Mouse (Mus musculus): ENCODE data around the gene Rhox2a. TPM values are rescaled to one million over a fixed set of nuclear protein-coding genes. Genes with fewer than 3 reads are reported as not detected.
"Not testable (repeated sequence)": the region's sequence is repeated elsewhere in the genome, so short reads cannot be mapped to it uniquely, and the experiment has no call there.

Rhox2a gene
- not detected in 2 replicates for polyA plus RNA-seq (2015; fragmentation: Nextera tagmentation; extraction: Ambion mirVana)

DNA sequence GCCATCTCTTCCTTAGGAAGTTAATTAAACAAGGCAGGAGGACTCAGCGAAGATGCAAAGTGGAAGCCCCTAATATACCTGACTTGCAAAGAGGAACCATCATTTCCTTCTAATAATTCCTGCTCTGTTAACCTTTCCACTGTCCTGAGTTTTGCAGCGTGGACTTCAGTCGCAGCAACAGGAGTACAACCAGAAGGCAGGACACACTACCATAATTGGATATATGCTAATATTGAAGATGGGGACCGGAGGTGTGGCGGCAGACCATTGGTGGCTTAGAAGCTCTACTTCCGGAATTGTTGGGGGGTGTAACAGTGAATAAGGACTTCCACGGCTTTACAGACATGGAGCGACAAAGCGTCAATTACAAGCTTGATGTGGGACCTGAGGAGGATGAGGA lies at the start of gene Rhox2a:
Rhox2a (plus strand) TSS at position 301 of the 400 bp plus-strand sequence.
- ATAC-seq (ENCODE audit: insufficient read depth, low FRiP score); H3K27me3 ChIP-seq (ENCODE audit: control insufficient read depth, insufficient read depth, low read length); H3K9ac ChIP-seq (ENCODE audit: low read length); H3K36me3 ChIP-seq (ENCODE audit: control insufficient read depth, insufficient read depth, low read length); H3K27ac ChIP-seq (ENCODE audit: low read length); H3K4me1 ChIP-seq (ENCODE audit: control insufficient read depth, insufficient read depth, low read length); H3K4me2 ChIP-seq (ENCODE audit: low read depth, low read length); H3K4me3 ChIP-seq (replicated peaks; ENCODE audit: low read length); H3K9me3 ChIP-seq (replicated peaks; ENCODE audit: control insufficient read depth, low read length): not testable (repeated sequence)
- no CpG with 5 or more reads among the region's 9 CpGs for WGBS

DNA sequence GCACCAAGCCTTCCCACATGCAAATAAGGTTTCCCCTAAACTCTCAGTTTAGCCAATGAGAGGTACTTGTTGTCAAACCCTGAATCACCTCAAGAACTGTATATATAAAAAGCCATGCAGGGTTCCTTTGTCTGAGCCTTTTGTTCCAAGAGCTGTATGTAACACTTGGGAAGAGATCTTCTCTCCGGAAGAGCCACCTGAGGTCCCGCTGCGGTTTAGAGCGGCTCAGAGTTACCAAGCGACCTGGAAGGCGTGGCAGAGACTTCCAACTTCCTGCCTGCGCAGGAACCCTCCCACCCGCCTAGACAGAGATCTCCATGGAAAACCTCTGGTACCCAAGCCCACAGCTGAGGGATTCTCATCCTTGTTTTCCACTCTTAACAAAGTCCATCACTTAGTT lies 46.1 kb upstream of the Rhox2a start:
- Histone ChIP-seq H3K9ac (ENCODE audit: low read length) (no peak overlapping the region), H3K36me3 (ENCODE audit: control insufficient read depth, insufficient read depth, low read length) (no peaks in the 10 kb centered on the region), H3K9me3 (replicated peaks; ENCODE audit: control insufficient read depth, low read length) (no peaks in the 10 kb centered on the region), H3K27me3 (ENCODE audit: control insufficient read depth, insufficient read depth, low read length) (no peaks in the 10 kb centered on the region), H3K4me3 (replicated peaks; ENCODE audit: low read length) (no peak overlapping the region), H3K27ac (ENCODE audit: low read length) (no peak overlapping the region), H3K4me1 (ENCODE audit: control insufficient read depth, insufficient read depth, low read length) (no peaks in the 10 kb centered on the region), H3K4me2 (ENCODE audit: low read depth, low read length) (no peak overlapping the region)
- WGBS, result 49% methylated on average over 8 of the region's 8 CpGs
- no peak for ATAC-seq (ENCODE audit: insufficient read depth, low FRiP score)

DNA sequence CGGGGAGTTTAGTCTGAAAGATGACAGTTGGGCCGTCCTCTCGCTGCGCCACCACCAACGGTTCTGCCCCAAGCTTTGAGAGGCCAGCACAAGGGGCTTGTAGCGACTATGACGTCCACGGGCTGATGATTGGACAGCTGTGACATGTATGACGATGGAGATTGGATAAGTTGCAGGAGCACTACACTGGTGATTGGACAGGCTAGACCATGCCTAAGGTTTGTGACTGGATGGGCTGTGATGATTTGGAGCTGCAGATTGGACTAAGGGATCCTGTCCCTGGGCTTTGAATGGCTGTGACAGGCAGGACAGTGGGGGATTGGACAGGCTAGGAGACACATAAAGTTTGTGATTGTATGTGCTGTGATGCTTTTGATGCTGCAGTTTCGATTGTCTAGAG lies 33.8 kb upstream of the Rhox2a start, which contains the start of gene Gm9:
Gm9 (minus strand) TSS at position 101 of the 400 bp plus-strand sequence.
- WGBS, result 81% methylated on average over 10 of the region's 10 CpGs
- Histone ChIP-seq H3K9ac (ENCODE audit: low read length) (no peak within 1 kb of the TSS), H3K4me1 (ENCODE audit: control insufficient read depth, insufficient read depth, low read length) (no peaks in the 10 kb centered on the region), H3K4me2 (ENCODE audit: low read depth, low read length) (no peak within 1 kb of the TSS), H3K27ac (ENCODE audit: low read length) (no peak within 1 kb of the TSS), H3K36me3 (ENCODE audit: control insufficient read depth, insufficient read depth, low read length) (no peaks in the 10 kb centered on the region), H3K9me3 (replicated peaks; ENCODE audit: control insufficient read depth, low read length) (no peaks in the 10 kb centered on the region), H3K4me3 (replicated peaks; ENCODE audit: low read length) (no peak within 1 kb of the TSS), H3K27me3 (ENCODE audit: control insufficient read depth, insufficient read depth, low read length) (no peaks in the 10 kb centered on the region)
- ATAC-seq (ENCODE audit: insufficient read depth, low FRiP score), result no peak

DNA sequence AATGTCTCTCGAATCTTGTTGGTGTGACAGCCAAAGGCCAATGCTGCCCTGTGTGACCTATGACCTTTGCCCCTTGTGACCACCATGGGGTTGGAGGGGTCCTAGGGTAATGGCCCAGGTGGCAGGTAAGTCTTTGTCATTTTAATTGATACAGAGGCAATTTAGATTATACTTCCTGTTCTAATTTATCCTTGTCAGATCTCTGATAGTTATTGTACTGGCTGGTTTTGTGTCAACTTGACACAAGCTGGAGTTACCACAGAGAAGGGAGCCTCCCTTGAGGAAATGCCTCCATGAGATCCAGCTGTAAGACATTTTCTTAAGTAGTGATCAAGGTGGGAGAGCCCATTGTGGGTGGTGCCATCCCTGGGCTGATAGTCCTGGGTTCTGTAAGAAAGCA lies 22.6 kb upstream of the Rhox2a start, which contains the start of gene Rhox1:
Rhox1 (minus strand) TSS at position 101 of the 400 bp plus-strand sequence.
- H3K9ac ChIP-seq (ENCODE audit: low read length); H3K9me3 ChIP-seq (replicated peaks; ENCODE audit: control insufficient read depth, low read length); H3K4me2 ChIP-seq (ENCODE audit: low read depth, low read length); H3K4me1 ChIP-seq (ENCODE audit: control insufficient read depth, insufficient read depth, low read length); ATAC-seq (ENCODE audit: insufficient read depth, low FRiP score); H3K4me3 ChIP-seq (replicated peaks; ENCODE audit: low read length); H3K36me3 ChIP-seq (ENCODE audit: control insufficient read depth, insufficient read depth, low read length); H3K27me3 ChIP-seq (ENCODE audit: control insufficient read depth, insufficient read depth, low read length); H3K27ac ChIP-seq (ENCODE audit: low read length): not testable (repeated sequence)
- WGBS, result 50% methylated on average over 1 of the region's 1 CpGs

DNA sequence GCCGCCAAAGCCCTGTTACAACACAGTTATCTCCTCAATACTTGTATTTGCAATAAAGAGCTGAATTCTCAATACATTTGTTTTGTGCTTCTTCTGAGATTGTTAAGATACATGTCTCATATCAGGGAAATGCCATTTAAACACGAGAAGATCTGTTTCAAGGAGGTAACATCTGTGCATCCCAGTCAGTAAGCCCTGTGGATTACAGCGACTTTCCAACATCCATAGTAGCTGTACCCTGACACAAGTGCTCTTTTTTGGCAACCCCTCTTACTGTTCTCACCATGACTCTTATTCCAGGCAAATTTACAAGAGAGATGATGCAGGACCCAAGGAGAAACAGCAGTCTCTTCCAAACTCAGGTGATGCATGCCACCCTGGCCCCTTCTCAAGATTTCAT lies 4.8 kb downstream of the Rhox2a start, which contains the start of gene Rhox3a:
Rhox3a (plus strand) TSS at position 301 of the 400 bp plus-strand sequence.
- H3K9ac ChIP-seq (ENCODE audit: low read length); H3K4me1 ChIP-seq (ENCODE audit: control insufficient read depth, insufficient read depth, low read length); H3K4me2 ChIP-seq (ENCODE audit: low read depth, low read length); H3K27ac ChIP-seq (ENCODE audit: low read length); H3K9me3 ChIP-seq (replicated peaks; ENCODE audit: control insufficient read depth, low read length); ATAC-seq (ENCODE audit: insufficient read depth, low FRiP score); H3K4me3 ChIP-seq (replicated peaks; ENCODE audit: low read length); H3K27me3 ChIP-seq (ENCODE audit: control insufficient read depth, insufficient read depth, low read length); H3K36me3 ChIP-seq (ENCODE audit: control insufficient read depth, insufficient read depth, low read length): not testable (repeated sequence)
- WGBS, result 100% methylated on average over 1 of the region's 3 CpGs

DNA sequence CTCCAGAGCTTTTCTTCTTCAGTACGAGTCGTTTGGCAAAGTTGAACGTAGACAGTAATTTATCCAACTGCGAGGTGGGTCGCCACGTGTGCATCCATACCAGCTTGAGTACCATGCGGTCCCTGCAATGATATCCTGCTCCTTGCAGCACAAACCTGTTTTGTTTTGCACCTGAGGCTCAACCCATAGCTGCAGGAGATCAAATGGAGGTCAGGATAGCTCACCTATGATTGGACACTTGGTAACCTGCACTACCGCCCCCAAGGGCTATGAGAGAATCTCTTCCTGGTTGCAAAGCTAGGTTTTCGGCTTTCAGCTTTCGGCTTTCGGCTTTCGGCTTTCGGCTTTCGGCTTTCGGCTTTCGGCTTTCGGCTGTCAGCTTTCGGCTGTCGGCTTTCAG lies 20.3 kb downstream of the Rhox2a start, which contains the start of gene Rhox4a:
Rhox4a (plus strand) TSS at position 301 of the 400 bp plus-strand sequence.
- not testable (repeated sequence) for H3K27me3 ChIP-seq (ENCODE audit: control insufficient read depth, insufficient read depth, low read length)
- 95% methylated on average over 10 of the region's 19 CpGs for WGBS

More for the DNA sequence above, 20.3 kb downstream of the Rhox2a start, which contains the start of gene Rhox4a:
- H3K4me2 ChIP-seq (ENCODE audit: low read depth, low read length); H3K9me3 ChIP-seq (replicated peaks; ENCODE audit: control insufficient read depth, low read length); H3K36me3 ChIP-seq (ENCODE audit: control insufficient read depth, insufficient read depth, low read length); H3K4me3 ChIP-seq (replicated peaks; ENCODE audit: low read length); H3K4me1 ChIP-seq (ENCODE audit: control insufficient read depth, insufficient read depth, low read length); ATAC-seq (ENCODE audit: insufficient read depth, low FRiP score); H3K27ac ChIP-seq (ENCODE audit: low read length); H3K9ac ChIP-seq (ENCODE audit: low read length): not testable (repeated sequence)

Other genes with a start within 250 kb of the Rhox2a start
- not detected in 2 replicates for gene Sowahd, start 196.1 kb upstream of the Rhox2a start, polyA plus RNA-seq (2015; fragmentation: Nextera tagmentation; extraction: Ambion mirVana)
- gene Rpl39, start 159.6 kb upstream of the Rhox2a start, polyA plus RNA-seq (2015; fragmentation: Nextera tagmentation; extraction: Ambion mirVana), result 438 and 576 TPM in 2 replicates
- 15.4 and 19.4 TPM in 2 replicates for gene Upf3b, start 134.7 kb upstream of the Rhox2a start, polyA plus RNA-seq (2015; fragmentation: Nextera tagmentation; extraction: Ambion mirVana)
- 13.7 and 14.2 TPM in 2 replicates for gene Nkap, start 118.2 kb upstream of the Rhox2a start, polyA plus RNA-seq (2015; fragmentation: Nextera tagmentation; extraction: Ambion mirVana)
- gene Akap14, start 76.1 kb upstream of the Rhox2a start, polyA plus RNA-seq (2015; fragmentation: Nextera tagmentation; extraction: Ambion mirVana), result not detected in 2 replicates
- gene Ndufa1, start 53.8 kb upstream of the Rhox2a start, polyA plus RNA-seq (2015; fragmentation: Nextera tagmentation; extraction: Ambion mirVana), result 398 and 416 TPM in 2 replicates
- 9.1 and 10.1 TPM in 2 replicates for gene Rnf113a1, start 53.7 kb upstream of the Rhox2a start, polyA plus RNA-seq (2015; fragmentation: Nextera tagmentation; extraction: Ambion mirVana)
- not detected in 2 replicates for gene Gm9, start 33.9 kb upstream of the Rhox2a start, polyA plus RNA-seq (2015; fragmentation: Nextera tagmentation; extraction: Ambion mirVana)
- gene Rhox1, start 22.7 kb upstream of the Rhox2a start, polyA plus RNA-seq (2015; fragmentation: Nextera tagmentation; extraction: Ambion mirVana), result not detected in 2 replicates
- 0.28 TPM in 1 of 2 replicates, not detected in the other for gene Rhox3a, start 4.9 kb downstream of the Rhox2a start, polyA plus RNA-seq (2015; fragmentation: Nextera tagmentation; extraction: Ambion mirVana)
- gene Rhox4a, start 20.4 kb downstream of the Rhox2a start, polyA plus RNA-seq (2015; fragmentation: Nextera tagmentation; extraction: Ambion mirVana), result not detected in 2 replicates
- not detected in 2 replicates for gene Rhox3a2, start 135.1 kb downstream of the Rhox2a start, polyA plus RNA-seq (2015; fragmentation: Nextera tagmentation; extraction: Ambion mirVana)
- not detected in 2 replicates for gene Rhox4a2, start 145.9 kb downstream of the Rhox2a start, polyA plus RNA-seq (2015; fragmentation: Nextera tagmentation; extraction: Ambion mirVana)
- not detected in 2 replicates for gene Rhox2b, start 167.1 kb downstream of the Rhox2a start, polyA plus RNA-seq (2015; fragmentation: Nextera tagmentation; extraction: Ambion mirVana)
- not detected in 2 replicates for gene Rhox4b, start 187.5 kb downstream of the Rhox2a start, polyA plus RNA-seq (2015; fragmentation: Nextera tagmentation; extraction: Ambion mirVana)
- gene Rhox2c, start 208.7 kb downstream of the Rhox2a start, polyA plus RNA-seq (2015; fragmentation: Nextera tagmentation; extraction: Ambion mirVana), result not detected in 2 replicates
- not detected in 2 replicates for gene Rhox3c, start 213.6 kb downstream of the Rhox2a start, polyA plus RNA-seq (2015; fragmentation: Nextera tagmentation; extraction: Ambion mirVana)
- not detected in 2 replicates for gene Rhox4c, start 235.4 kb downstream of the Rhox2a start, polyA plus RNA-seq (2015; fragmentation: Nextera tagmentation; extraction: Ambion mirVana)
- gene Rhox2d, start 248.5 kb downstream of the Rhox2a start, polyA plus RNA-seq (2015; fragmentation: Nextera tagmentation; extraction: Ambion mirVana), result not detected in 2 replicates